Mouse (Mus musculus) ZHBTc4 (cell line): ENCODE measurements around the gene 1700123O20Rik.

Source experiments
- DNase-seq: peaks from one replicate; pipeline ENCODE4 v3.0.0-alpha.2; 2011; ENCODE audit warnings: low read depth, low spot score

1700123O20Rik gene

GRCm38 (mm10) chr14:54721711-54722110, 35.7 kb downstream of the 1700123O20Rik start:
- DNase-seq = no peak

GRCm38 (mm10) chr14:54724049-54724448, 38.0 kb downstream of the 1700123O20Rik start:
- no peak for DNase-seq

- no peak for DNase-seq
Observed at GRCm38 (mm10) chr14:54727565-54727964, 41.5 kb downstream of the 1700123O20Rik start.

- no peak for DNase-seq
Observed at GRCm38 (mm10) chr14:54728823-54729653, 43.0 kb downstream of the 1700123O20Rik start.

GRCm38 (mm10) chr14:54730305-54730704, 44.3 kb downstream of the 1700123O20Rik start:
- DNase-seq = no peak

GRCm38 (mm10) chr14:54732206-54732605, 46.2 kb downstream of the 1700123O20Rik start:
- DNase-seq = no peak

GRCm38 (mm10) chr14:54734004-54734403, 48.0 kb downstream of the 1700123O20Rik start:
- DNase-seq = no peak

- no peak for DNase-seq
Observed at GRCm38 (mm10) chr14:54735221-54735620, 49.2 kb downstream of the 1700123O20Rik start.

- DNase-seq = no peak
Observed at GRCm38 (mm10) chr14:54736555-54737552, 50.8 kb downstream of the 1700123O20Rik start.

- no peak for DNase-seq
Observed at GRCm38 (mm10) chr14:54737634-54738033, 51.6 kb downstream of the 1700123O20Rik start.
